Mouse (Mus musculus): ENCODE data around the gene Vmn2r75. TPM values are rescaled to one million over a fixed set of nuclear protein-coding genes. Genes with fewer than 3 reads are reported as not detected.

Vmn2r75 gene
- not detected in 2 replicates for polyA plus RNA-seq (2012; rRNA removed)

DNA sequence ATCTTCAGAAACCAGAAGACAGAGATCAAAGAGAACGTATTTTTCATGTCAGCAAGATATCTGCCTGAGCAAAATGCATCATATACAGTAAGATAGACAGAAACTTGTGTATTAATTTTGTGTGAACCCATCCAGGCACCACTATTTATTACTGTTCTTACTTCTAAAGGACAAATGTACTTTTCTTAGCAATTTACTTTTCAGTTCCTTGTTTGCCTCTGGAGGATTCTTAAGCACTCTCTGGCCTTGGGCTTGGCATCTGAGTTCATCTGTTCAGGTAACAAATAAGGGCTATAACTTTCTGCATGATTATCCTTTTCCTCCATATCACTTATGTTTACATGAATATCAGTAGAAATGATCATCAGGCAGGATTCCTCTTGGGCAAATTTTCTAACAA lies at the start of gene Vmn2r75:
Gene Vmn2r75, minus strand, starts transcription at position 101 of the 400 bp plus-strand sequence.

Other genes starting within 250 kb of the Vmn2r75 start
- gene Vmn2r74, start 210.1 kb downstream of the Vmn2r75 start, polyA plus RNA-seq (2012; rRNA removed), result not detected in 2 replicates
- gene Vmn2r76, start 74.5 kb upstream of the Vmn2r75 start, polyA plus RNA-seq (2012; rRNA removed), result not detected in 2 replicates
- not detected in 2 replicates for gene Olfr310, start 105.4 kb upstream of the Vmn2r75 start, polyA plus RNA-seq (2012; rRNA removed)
- not detected in 2 replicates for gene Olfr309, start 141.9 kb upstream of the Vmn2r75 start, polyA plus RNA-seq (2012; rRNA removed)
- gene Olfr308, start 153.9 kb upstream of the Vmn2r75 start, polyA plus RNA-seq (2012; rRNA removed), result not detected in 2 replicates
- gene Olfr307, start 165.8 kb upstream of the Vmn2r75 start, polyA plus RNA-seq (2012; rRNA removed), result not detected in 2 replicates
- not detected in 2 replicates for gene Olfr305, start 195.2 kb upstream of the Vmn2r75 start, polyA plus RNA-seq (2012; rRNA removed)
- not detected in 2 replicates for gene Olfr304, start 214.9 kb upstream of the Vmn2r75 start, polyA plus RNA-seq (2012; rRNA removed)
- gene Olfr303, start 226.0 kb upstream of the Vmn2r75 start, polyA plus RNA-seq (2012; rRNA removed), result not detected in 2 replicates
- gene Olfr301, start 232.1 kb upstream of the Vmn2r75 start, polyA plus RNA-seq (2012; rRNA removed), result not detected in 2 replicates